Mouse (Mus musculus): ENCODE measurements around the gene Gbx2. TPM values are rescaled to one million over a fixed set of nuclear protein-coding genes. Genes with fewer than 3 reads are reported as not detected.

Gbx2 gene
- not detected in 2 replicates for total RNA-seq (2017)

GRCm38 (mm10) chr1:89931120-89931519, at the start of gene Gbx2:
TSS of gene Gbx2 (minus strand) at chr1:89931179.
- no peak for ATAC-seq (ENCODE audit: extremely low read depth, insufficient number of reproducible peaks, low FRiP score, poor library complexity, severe bottlenecking)

DNA sequence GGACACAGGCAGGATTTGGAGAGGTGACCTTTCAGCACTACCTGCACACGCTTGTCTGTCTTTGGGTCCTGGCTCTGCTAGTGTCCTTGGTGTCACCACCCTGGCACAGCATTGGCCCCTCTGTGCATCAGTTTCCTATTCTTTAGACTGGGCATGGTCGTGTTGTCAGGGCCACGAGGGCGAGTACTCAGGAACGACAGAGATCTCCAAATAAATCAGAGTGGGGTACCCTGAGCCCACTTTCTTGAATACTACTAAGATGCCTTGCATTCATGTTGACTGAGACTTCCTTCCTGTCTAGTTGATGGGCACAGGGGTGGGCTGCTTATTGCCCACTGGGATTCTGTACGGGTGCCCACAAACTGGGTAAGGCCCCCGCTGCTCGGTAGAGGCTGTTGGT, 46.3 kb upstream of the Gbx2 start:
- ATAC-seq (ENCODE audit: extremely low read depth, insufficient number of reproducible peaks, low FRiP score, poor library complexity, severe bottlenecking), result no peak

- ATAC-seq (ENCODE audit: extremely low read depth, insufficient number of reproducible peaks, low FRiP score, poor library complexity, severe bottlenecking), result no peak
Observed at GRCm38 (mm10) chr1:89976411-89976810, 45.4 kb upstream of the Gbx2 start.

DNA sequence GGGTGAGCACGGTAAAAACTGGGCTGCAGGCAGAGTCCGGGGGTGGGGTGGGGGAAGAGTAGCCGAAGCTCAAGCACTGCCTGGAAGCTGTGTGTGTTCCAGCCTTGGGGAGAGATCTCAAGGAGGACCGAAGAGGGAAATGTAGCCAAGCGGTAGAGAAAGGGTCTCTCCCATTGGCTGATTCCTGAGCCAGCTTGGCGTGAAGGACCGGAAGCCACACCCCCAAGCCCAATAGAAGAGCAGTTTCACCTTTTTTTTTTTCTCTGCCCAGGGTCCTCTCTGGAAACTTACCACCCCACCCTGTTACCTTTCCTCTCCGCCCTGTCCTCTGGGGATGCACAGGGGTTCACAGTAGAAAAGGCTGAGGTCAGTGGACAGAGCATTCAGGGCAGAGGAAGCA, 43.6 kb upstream of the Gbx2 start:
- no peak for ATAC-seq (ENCODE audit: extremely low read depth, insufficient number of reproducible peaks, low FRiP score, poor library complexity, severe bottlenecking)

GRCm38 (mm10) chr1:89971848-89972247, 40.9 kb upstream of the Gbx2 start:
- ATAC-seq (ENCODE audit: extremely low read depth, insufficient number of reproducible peaks, low FRiP score, poor library complexity, severe bottlenecking), result no peak

GRCm38 (mm10) chr1:89969714-89970110, 38.7 kb upstream of the Gbx2 start:
- ATAC-seq (ENCODE audit: extremely low read depth, insufficient number of reproducible peaks, low FRiP score, poor library complexity, severe bottlenecking), result no peak

GRCm38 (mm10) chr1:89969072-89969713, 38.2 kb upstream of the Gbx2 start:
- ATAC-seq (ENCODE audit: extremely low read depth, insufficient number of reproducible peaks, low FRiP score, poor library complexity, severe bottlenecking), result no peak

GRCm38 (mm10) chr1:89968111-89968851, 37.3 kb upstream of the Gbx2 start:
- no peak for ATAC-seq (ENCODE audit: extremely low read depth, insufficient number of reproducible peaks, low FRiP score, poor library complexity, severe bottlenecking)

- no peak for ATAC-seq (ENCODE audit: extremely low read depth, insufficient number of reproducible peaks, low FRiP score, poor library complexity, severe bottlenecking)
Observed at GRCm38 (mm10) chr1:89967585-89967984, 36.6 kb upstream of the Gbx2 start.

DNA sequence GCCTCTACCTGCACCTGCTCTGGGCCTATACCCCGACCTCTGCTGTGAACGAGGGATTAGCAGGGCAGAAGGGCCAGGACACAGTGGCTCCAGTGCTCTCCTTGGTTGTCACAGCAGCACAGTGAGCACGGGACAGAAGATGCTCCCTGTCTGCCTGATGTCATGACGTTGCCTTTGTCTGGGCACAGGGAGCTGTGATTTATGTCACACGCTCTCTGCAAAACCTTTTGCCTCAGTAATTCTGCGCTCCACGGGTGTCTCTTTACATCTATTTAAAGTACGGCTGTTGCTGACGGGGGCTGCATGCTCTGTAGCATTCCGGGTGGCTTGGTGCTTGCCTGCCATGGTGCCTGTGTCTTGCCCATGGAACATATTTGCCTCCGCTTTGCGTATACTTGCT, 33.4 kb upstream of the Gbx2 start:
- no peak for ATAC-seq (ENCODE audit: extremely low read depth, insufficient number of reproducible peaks, low FRiP score, poor library complexity, severe bottlenecking)

DNA sequence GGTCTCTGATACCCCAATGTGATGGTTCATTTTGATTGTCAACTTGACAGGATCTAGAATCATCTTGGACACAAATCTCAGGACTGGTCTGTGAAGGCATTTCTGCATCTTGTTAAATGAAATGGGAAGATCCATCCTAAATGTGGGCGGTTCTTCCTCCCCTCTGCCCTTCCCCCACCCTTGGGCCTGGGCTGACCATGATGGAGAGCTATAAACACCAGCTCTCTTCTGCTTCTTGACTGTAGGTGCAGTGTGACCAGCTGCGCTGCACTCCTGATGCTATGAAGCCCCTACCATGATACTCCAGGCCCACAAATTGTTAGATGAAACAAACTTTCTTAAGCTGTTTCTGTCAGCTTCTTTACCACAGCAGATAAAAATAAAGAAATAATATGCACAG, 32.3 kb upstream of the Gbx2 start:
- no peak for ATAC-seq (ENCODE audit: extremely low read depth, insufficient number of reproducible peaks, low FRiP score, poor library complexity, severe bottlenecking)

DNA sequence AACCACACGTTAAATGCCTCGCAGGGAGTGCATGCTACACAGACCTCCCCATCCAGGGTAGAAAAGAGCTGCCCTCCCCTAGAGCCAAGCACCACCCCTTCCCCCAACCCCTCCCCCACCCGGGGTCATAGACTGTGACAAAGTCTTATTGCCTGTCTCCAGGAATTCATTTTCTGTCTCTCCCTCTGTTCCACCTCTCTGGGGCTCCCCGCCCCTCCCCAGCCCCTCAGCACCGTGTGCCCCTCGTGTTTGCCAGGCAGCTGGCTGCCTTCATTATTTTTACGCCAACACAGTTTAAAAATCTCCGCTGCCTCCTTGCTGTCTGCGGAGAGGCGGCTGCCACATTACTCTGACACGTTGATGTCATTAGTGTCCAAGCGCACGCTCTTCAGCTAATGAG, 31.1 kb upstream of the Gbx2 start:
- ATAC-seq (ENCODE audit: extremely low read depth, insufficient number of reproducible peaks, low FRiP score, poor library complexity, severe bottlenecking), result no peak

- no peak for ATAC-seq (ENCODE audit: extremely low read depth, insufficient number of reproducible peaks, low FRiP score, poor library complexity, severe bottlenecking)
Observed at GRCm38 (mm10) chr1:89959393-89959792, 28.4 kb upstream of the Gbx2 start.

- ATAC-seq (ENCODE audit: extremely low read depth, insufficient number of reproducible peaks, low FRiP score, poor library complexity, severe bottlenecking), result no peak
Observed at GRCm38 (mm10) chr1:89943202-89943601, 12.2 kb upstream of the Gbx2 start.

DNA sequence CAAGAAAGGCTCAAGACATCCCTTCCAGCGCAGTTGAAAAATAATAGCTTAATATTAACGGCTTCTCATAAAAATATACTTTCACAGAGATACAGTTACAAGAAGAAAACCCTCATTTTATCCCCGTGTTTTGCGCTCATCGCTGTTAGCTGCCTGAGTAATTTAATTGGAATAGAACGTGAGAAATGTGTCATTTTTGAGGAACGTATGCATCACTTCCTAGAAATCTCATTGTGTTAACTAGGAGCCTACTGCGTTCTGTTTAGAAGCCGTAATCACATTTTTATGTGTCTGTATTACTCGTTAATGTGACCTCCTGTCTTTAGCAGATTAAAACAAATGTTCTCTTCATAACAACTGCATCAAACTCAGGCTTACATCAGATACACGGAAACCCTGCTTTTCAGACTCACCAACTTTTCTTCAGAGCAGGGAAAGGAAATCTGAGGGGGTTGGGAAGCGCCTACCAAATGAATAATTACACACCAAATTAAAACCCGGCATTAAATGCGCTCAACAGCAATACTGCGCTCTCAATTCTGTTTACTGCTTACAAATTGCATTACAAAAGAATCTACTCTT, 11.5 kb upstream of the Gbx2 start:
- ATAC-seq (ENCODE audit: extremely low read depth, insufficient number of reproducible peaks, low FRiP score, poor library complexity, severe bottlenecking), result no peak

DNA sequence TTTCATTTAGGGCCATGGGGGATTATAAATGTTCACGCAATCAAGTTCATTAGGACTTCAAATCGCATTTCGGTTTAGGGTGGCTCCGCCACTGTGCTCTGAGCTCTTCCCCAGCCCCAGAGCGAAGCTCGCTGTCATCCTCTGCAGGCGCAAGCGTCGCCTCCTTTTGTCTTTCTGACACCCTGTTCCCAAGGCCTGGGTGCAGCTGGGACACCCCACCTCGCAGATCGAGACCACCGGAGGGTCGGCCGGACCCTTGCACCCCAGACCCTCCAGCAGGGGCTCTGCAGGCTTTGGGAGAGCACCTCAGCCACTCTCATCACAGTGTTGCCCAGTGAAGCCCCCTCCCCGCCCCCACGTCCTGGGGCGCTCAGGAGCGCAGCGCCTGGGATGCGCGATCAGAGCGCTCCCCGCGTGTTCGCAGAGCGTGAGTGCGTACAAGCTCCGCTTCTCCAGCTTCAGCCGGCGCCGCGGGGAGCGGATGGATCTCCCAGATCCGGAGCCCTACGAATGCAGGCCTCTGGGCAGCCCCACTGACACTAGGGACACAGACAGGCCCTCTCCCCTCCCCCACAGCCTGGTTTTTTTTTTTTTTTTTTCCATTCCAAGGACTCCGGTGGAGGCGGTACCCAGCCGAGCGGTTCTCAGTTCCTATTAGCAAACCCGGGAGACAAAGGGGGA, 10.9 kb upstream of the Gbx2 start:
- ATAC-seq (ENCODE audit: extremely low read depth, insufficient number of reproducible peaks, low FRiP score, poor library complexity, severe bottlenecking), result no peak

GRCm38 (mm10) chr1:89940961-89941524, 10.1 kb upstream of the Gbx2 start:
- no peak for ATAC-seq (ENCODE audit: extremely low read depth, insufficient number of reproducible peaks, low FRiP score, poor library complexity, severe bottlenecking)

GRCm38 (mm10) chr1:89939981-89940726, 9.2 kb upstream of the Gbx2 start:
- ATAC-seq (ENCODE audit: extremely low read depth, insufficient number of reproducible peaks, low FRiP score, poor library complexity, severe bottlenecking), result no peak

DNA sequence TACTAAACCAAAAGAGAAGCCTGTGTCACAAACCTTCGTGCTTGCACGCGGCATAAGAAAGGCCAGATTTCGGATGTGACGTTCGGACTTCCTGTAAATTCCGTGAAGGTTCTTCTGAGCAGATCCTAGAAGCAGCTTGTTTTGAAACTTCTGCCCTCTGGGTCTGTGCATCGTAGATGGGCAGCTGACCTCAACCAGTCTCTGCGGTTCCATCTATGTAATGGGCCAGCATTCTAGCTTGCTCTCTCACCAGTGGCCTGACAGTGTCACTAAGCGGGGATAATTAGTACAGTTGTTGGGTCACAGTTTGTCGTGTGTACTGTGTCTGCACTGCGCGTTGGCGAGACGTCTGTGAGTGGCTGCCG, 8.6 kb upstream of the Gbx2 start:
- no peak for ATAC-seq (ENCODE audit: extremely low read depth, insufficient number of reproducible peaks, low FRiP score, poor library complexity, severe bottlenecking)
